Mouse (Mus musculus): ENCODE results near the gene Gm20403. TPM values are rescaled to one million over a fixed set of nuclear protein-coding genes. Genes with fewer than 3 reads are reported as not detected.
"Not testable (repeated sequence)": the region's sequence is repeated elsewhere in the genome, so short reads cannot be mapped to it uniquely, and the experiment has no call there.

The Gm20403 gene
- total and polyA plus RNA-seq, 2 experiments from 2014 or later = not detected

- H3K9ac ChIP-seq (replicated peaks; ENCODE audit: low read length, poor library complexity, severe bottlenecking) = no peak overlapping the region
- WGBS = 87% methylated on average over 2 of the region's 2 CpGs
- ATAC-seq (ENCODE audit: low FRiP score) = no peak
- no peaks in the 10 kb centered on the region for H3K36me3 ChIP-seq (ENCODE audit: insufficient read depth, low read length)
- H3K4me3 ChIP-seq (ENCODE audit: low read depth, low read length) = no peak overlapping the region
- TF ChIP-seq CTCF (IDR thresholded peaks at IDR 0.05) = no peak
- no peak for DNase-seq (ENCODE audit: low spot score)
- H3K4me1 ChIP-seq (ENCODE audit: insufficient read depth, low read length) = no peaks in the 10 kb centered on the region
- no peaks in the 10 kb centered on the region for H3K9me3 ChIP-seq (ENCODE audit: low read length)
- no peak overlapping the region for H3K27ac ChIP-seq (ENCODE audit: low read depth, low read length)
- no peak overlapping the region for H3K4me2 ChIP-seq (ENCODE audit: low read depth, low read length, poor library complexity, severe bottlenecking)
- H3K27me3 ChIP-seq (ENCODE audit: insufficient read depth, low read length) = no peaks in the 10 kb centered on the region
Measured at GRCm38 (mm10) chr12:54956974-54957373, 29.4 kb downstream of the Gm20403 start.

GRCm38 (mm10) chr12:54956457-54956856, 29.9 kb downstream of the Gm20403 start:
- Histone ChIP-seq H3K4me1 (ENCODE audit: insufficient read depth, low read length) (no peaks in the 10 kb centered on the region), H3K4me2 (ENCODE audit: low read depth, low read length, poor library complexity, severe bottlenecking) (no peak overlapping the region), H3K4me3 (ENCODE audit: low read depth, low read length) (no peak overlapping the region), H3K9ac (replicated peaks; ENCODE audit: low read length, poor library complexity, severe bottlenecking) (no peak overlapping the region), H3K9me3 (ENCODE audit: low read length) (no peaks in the 10 kb centered on the region), H3K27ac (ENCODE audit: low read depth, low read length) (no peak overlapping the region), H3K36me3 (ENCODE audit: insufficient read depth, low read length) (no peaks in the 10 kb centered on the region), H3K27me3 (ENCODE audit: insufficient read depth, low read length) (no peaks in the 10 kb centered on the region)
- no peak for DNase-seq (ENCODE audit: low spot score)
- TF ChIP-seq CTCF (IDR thresholded peaks at IDR 0.05) = no peak
- ATAC-seq (ENCODE audit: low FRiP score) = no peak
- 94% methylated on average over 4 of the region's 4 CpGs for WGBS

- Histone ChIP-seq H3K9ac (replicated peaks; ENCODE audit: low read length, poor library complexity, severe bottlenecking) (no peak overlapping the region), H3K27ac (ENCODE audit: low read depth, low read length) (no peak overlapping the region), H3K36me3 (ENCODE audit: insufficient read depth, low read length) (no peaks in the 10 kb centered on the region), H3K27me3 (ENCODE audit: insufficient read depth, low read length) (no peaks in the 10 kb centered on the region), H3K4me2 (ENCODE audit: low read depth, low read length, poor library complexity, severe bottlenecking) (no peak overlapping the region), H3K4me1 (ENCODE audit: insufficient read depth, low read length) (no peaks in the 10 kb centered on the region), H3K9me3 (ENCODE audit: low read length) (no peaks in the 10 kb centered on the region), H3K4me3 (ENCODE audit: low read depth, low read length) (no peak overlapping the region)
- 88% methylated on average over 6 of the region's 6 CpGs for WGBS
- TF ChIP-seq CTCF (IDR thresholded peaks at IDR 0.05) = no peak
- ATAC-seq (ENCODE audit: low FRiP score) (no peak), DNase-seq (ENCODE audit: low spot score) (no peak)
Measured at GRCm38 (mm10) chr12:54946116-54946515, 40.2 kb downstream of the Gm20403 start.

- H3K9me3 ChIP-seq (ENCODE audit: low read length); H3K4me3 ChIP-seq (ENCODE audit: low read depth, low read length); DNase-seq (ENCODE audit: low spot score); H3K27ac ChIP-seq (ENCODE audit: low read depth, low read length); H3K4me2 ChIP-seq (ENCODE audit: low read depth, low read length, poor library complexity, severe bottlenecking); H3K9ac ChIP-seq (replicated peaks; ENCODE audit: low read length, poor library complexity, severe bottlenecking); ATAC-seq (ENCODE audit: low FRiP score); H3K36me3 ChIP-seq (ENCODE audit: insufficient read depth, low read length); H3K27me3 ChIP-seq (ENCODE audit: insufficient read depth, low read length); H3K4me1 ChIP-seq (ENCODE audit: insufficient read depth, low read length): not testable (repeated sequence)
- WGBS = 92% methylated on average over 6 of the region's 6 CpGs
Measured at GRCm38 (mm10) chr12:54942586-54943157, 43.7 kb downstream of the Gm20403 start.

- H3K4me3 ChIP-seq (ENCODE audit: low read depth, low read length); H3K9me3 ChIP-seq (ENCODE audit: low read length); ATAC-seq (ENCODE audit: low FRiP score); DNase-seq (ENCODE audit: low spot score); H3K27me3 ChIP-seq (ENCODE audit: insufficient read depth, low read length); H3K9ac ChIP-seq (replicated peaks; ENCODE audit: low read length, poor library complexity, severe bottlenecking); H3K36me3 ChIP-seq (ENCODE audit: insufficient read depth, low read length); H3K4me1 ChIP-seq (ENCODE audit: insufficient read depth, low read length); H3K4me2 ChIP-seq (ENCODE audit: low read depth, low read length, poor library complexity, severe bottlenecking); H3K27ac ChIP-seq (ENCODE audit: low read depth, low read length): not testable (repeated sequence)
- WGBS = 97% methylated on average over 5 of the region's 5 CpGs
Measured at GRCm38 (mm10) chr12:54937581-54938343, 48.6 kb downstream of the Gm20403 start.

Other genes starting within 250 kb of the Gm20403 start
- 76.8 and 112 TPM in 2 replicates for gene Snx6, start 190.8 kb downstream of the Gm20403 start, total RNA-seq (2014; rRNA removed)
- gene Snx6, start 190.8 kb downstream of the Gm20403 start, polyA plus RNA-seq (2015; fragmentation: Nextera tagmentation; extraction: Ambion mirVana) = 124 and 141 TPM in 2 replicates
- gene Cfl2, start 123.7 kb downstream of the Gm20403 start, total RNA-seq (2014; rRNA removed) = 209 and 212 TPM in 2 replicates
- 249 and 256 TPM in 2 replicates for gene Cfl2, start 123.7 kb downstream of the Gm20403 start, polyA plus RNA-seq (2015; fragmentation: Nextera tagmentation; extraction: Ambion mirVana)
- 2.1 and 4.4 TPM in 2 replicates for gene Baz1a, start 27.8 kb upstream of the Gm20403 start, total RNA-seq (2014; rRNA removed)
- gene Baz1a, start 27.8 kb upstream of the Gm20403 start, polyA plus RNA-seq (2015; fragmentation: Nextera tagmentation; extraction: Ambion mirVana) = 2.0 and 2.6 TPM in 2 replicates
- gene 2700097O09Rik, start 93.6 kb upstream of the Gm20403 start, total RNA-seq (2014; rRNA removed) = 10.9 and 12.4 TPM in 2 replicates
- 16.6 and 18.5 TPM in 2 replicates for gene 2700097O09Rik, start 93.6 kb upstream of the Gm20403 start, polyA plus RNA-seq (2015; fragmentation: Nextera tagmentation; extraction: Ambion mirVana)
- gene Srp54a, start 93.7 kb upstream of the Gm20403 start, total RNA-seq (2014; rRNA removed) = 65.2 and 77.6 TPM in 2 replicates
- 198 and 202 TPM in 2 replicates for gene Srp54a, start 93.7 kb upstream of the Gm20403 start, polyA plus RNA-seq (2015; fragmentation: Nextera tagmentation; extraction: Ambion mirVana)
- gene Fam177a, start 137.9 kb upstream of the Gm20403 start, total RNA-seq (2014; rRNA removed) = 49.7 and 51.8 TPM in 2 replicates
- 84.6 and 92.6 TPM in 2 replicates for gene Fam177a, start 137.9 kb upstream of the Gm20403 start, polyA plus RNA-seq (2015; fragmentation: Nextera tagmentation; extraction: Ambion mirVana)
- 71.1 and 101 TPM in 2 replicates for gene Srp54b, start 168.6 kb upstream of the Gm20403 start, total RNA-seq (2014; rRNA removed)
- gene Srp54b, start 168.6 kb upstream of the Gm20403 start, polyA plus RNA-seq (2015; fragmentation: Nextera tagmentation; extraction: Ambion mirVana) = 59.6 and 71.0 TPM in 2 replicates
- not detected in 2 replicates for gene 1700047I17Rik2, start 213.1 kb upstream of the Gm20403 start, total RNA-seq (2014; rRNA removed)
- gene 1700047I17Rik2, start 213.1 kb upstream of the Gm20403 start, polyA plus RNA-seq (2015; fragmentation: Nextera tagmentation; extraction: Ambion mirVana) = not detected in 2 replicates
- 44.4 and 55.6 TPM in 2 replicates for gene Srp54c, start 243.6 kb upstream of the Gm20403 start, total RNA-seq (2014; rRNA removed)
- 78.7 and 86.5 TPM in 2 replicates for gene Srp54c, start 243.6 kb upstream of the Gm20403 start, polyA plus RNA-seq (2015; fragmentation: Nextera tagmentation; extraction: Ambion mirVana)